Mouse (Mus musculus) lung, postnatal 0 days (tissue): Measurements from ENCODE around the gene Anks1.

Experiments used
- CTCF ChIP-seq: IDR thresholded peaks from 2 replicates; pipeline ENCODE4 v1.5.1; 2016; ENCODE audit warnings: antibody characterized with exemption, mild to moderate bottlenecking
- EP300 ChIP-seq: IDR thresholded peaks from 2 replicates; pipeline ENCODE4 v1.6.1; 2016; ENCODE audit warnings: antibody characterized with exemption, mild to moderate bottlenecking, control low read depth

- TF ChIP-seq CTCF (peak; percentile 39), EP300 (no peak)
Measured at GRCm38 (mm10) chr17:28100669-28101068, 191.6 kb downstream of the Anks1 start.
